In genomic region chr8:79042252-79042651, GRCm38 (mm10) we compare ENCODE assay signal across 17 mouse cellular contexts.
"Had no signal": no experiment of that assay in that cellular context is flagged by ENCODE, and none has a peak within 500 bp of the region (broad histone marks: within the 10 kb centered on the region; RNA-seq: fewer than 3 reads in every experiment).

No protein-coding gene starts in this region.

- H3K9me3 ChIP-seq: neural tube, embryonic 12.5 days; neural tube, embryonic 13.5 days; neural tube, embryonic 15.5 days; stomach, embryonic 15.5 days had no signal

- H3K4me3 ChIP-seq: neural tube, embryonic 12.5 days; neural tube, embryonic 13.5 days; neural tube, embryonic 15.5 days; stomach, embryonic 15.5 days had no signal

- H3K9ac ChIP-seq: neural tube, embryonic 12.5 days; neural tube, embryonic 13.5 days; neural tube, embryonic 15.5 days; stomach, embryonic 15.5 days had no signal

- H3K4me2 ChIP-seq: neural tube, embryonic 12.5 days; neural tube, embryonic 13.5 days; neural tube, embryonic 15.5 days; stomach, embryonic 15.5 days had no signal

- DNase-seq: retina, postnatal 1 day; right cerebral cortex, adult 18-20 months; right cerebral cortex, postnatal 14 days; right cerebral cortex, postnatal 25 days; right cerebral cortex, postnatal 4 days; spleen, adult 18-20 months; thymus, adult 18-20 months; thymus, adult 2 months; thymus, postnatal 14 days; thymus, postnatal 25 days; thymus, postnatal 36 days; thymus, postnatal 4 days had no signal

- H3K27me3 ChIP-seq: neural tube, embryonic 12.5 days; neural tube, embryonic 13.5 days; neural tube, embryonic 15.5 days; stomach, embryonic 15.5 days had no signal

- H3K4me1 ChIP-seq: neural tube, embryonic 12.5 days; neural tube, embryonic 13.5 days; neural tube, embryonic 15.5 days; stomach, embryonic 15.5 days had no signal

- H3K27ac ChIP-seq: neural tube, embryonic 12.5 days; neural tube, embryonic 13.5 days; neural tube, embryonic 15.5 days; stomach, embryonic 15.5 days; stomach, postnatal 0 days had no signal

- H3K36me3 ChIP-seq: neural tube, embryonic 15.5 days; stomach, embryonic 15.5 days had no signal
